Mouse (Mus musculus) left cerebral cortex, postnatal 10 days (tissue): ENCODE results near the gene Casq1. TPM values are rescaled to one million over a fixed set of nuclear protein-coding genes. Genes with fewer than 3 reads are reported as not detected.

Experiments
- DNase-seq, 2 experiments: peaks; one replicate each; pipeline ENCODE4 v3.0.0; 2021 to 2022; ENCODE audit warnings: low spot score in 2 of 2, mixed read lengths in 1 of 2; ENCODE audit errors: extremely low spot score in 1 of 2
- intact Hi-C: fragments of 180-260 bp; cut with DNase I; formaldehyde crosslinking; loops from one replicate; pipeline ENCODE4 v1.15.1; 2025
- total RNA-seq, 2 experiments: library from RNA; stranded (reverse); gene quantifications; 2 replicates each; pipeline ENCODE4 v1.2.3; 2021

Casq1 gene
- total RNA-seq, 2 experiments from 2014 or later = 0.49 to 1.3 TPM

DNA sequence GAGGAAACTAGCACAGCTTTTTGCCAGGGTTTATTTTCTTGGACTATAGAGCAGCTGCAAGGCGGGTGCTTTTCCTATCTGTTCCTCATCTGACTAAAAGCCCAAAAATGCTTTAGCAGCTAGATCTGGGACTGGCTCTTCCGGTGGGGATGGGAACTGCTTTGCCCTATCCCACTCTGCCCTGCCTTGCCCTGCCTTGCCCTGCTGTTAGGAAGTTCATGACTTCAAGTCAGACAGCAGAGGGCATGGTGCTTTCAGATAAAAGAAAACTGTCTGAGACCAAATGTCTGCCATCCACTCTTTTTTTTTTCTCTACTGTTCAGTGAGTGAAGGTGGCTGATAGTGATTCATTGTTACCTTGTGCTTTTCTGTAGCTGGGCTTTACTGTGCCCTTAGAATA, 28.1 kb downstream of the Casq1 start:
- DNase-seq = no peak
- intact Hi-C loops = no loop called here

DNA sequence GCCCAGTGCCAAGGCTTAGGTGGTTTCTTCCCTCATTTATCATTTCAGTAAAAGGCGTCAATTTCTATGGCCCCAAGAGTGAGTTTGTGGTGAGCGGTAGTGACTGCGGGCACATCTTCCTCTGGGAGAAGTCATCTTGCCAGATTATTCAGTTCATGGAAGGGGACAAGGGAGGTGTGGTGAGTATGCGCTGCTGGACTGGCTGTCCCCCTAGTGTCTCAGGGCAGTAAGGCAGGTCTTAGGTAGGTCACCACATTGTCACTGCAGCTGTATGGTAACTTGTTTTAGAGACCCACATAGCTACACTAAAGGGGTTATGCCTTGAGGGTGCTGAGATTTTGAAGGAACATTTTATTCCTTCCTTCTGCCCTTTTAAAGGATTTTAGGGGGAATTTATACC, 30.8 kb downstream of the Casq1 start:
- intact Hi-C loops = no loop called here
- no peak for DNase-seq

- DNase-seq = no peak
- intact Hi-C loops = no loop called here
Observed at GRCm38 (mm10) chr1:172186401-172187289, 33.0 kb downstream of the Casq1 start.

DNA sequence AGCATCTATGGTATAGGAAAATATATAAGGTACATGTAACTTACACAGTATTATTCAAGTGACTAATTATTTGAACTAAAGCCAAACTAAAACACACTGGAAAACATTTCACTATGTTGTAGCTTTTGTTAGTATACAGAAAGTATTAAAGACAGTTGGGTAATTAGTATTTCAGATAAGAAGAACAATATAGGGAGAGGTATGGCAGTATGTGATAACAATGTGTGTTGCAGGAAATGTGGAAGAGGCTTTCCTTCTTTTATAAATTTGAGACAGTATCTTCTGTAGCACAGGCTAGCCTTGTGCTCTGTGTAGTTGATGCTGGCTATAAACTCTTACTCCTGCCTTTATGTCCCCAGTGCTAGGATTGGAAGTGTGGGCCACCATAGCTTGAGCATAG, 35.8 kb downstream of the Casq1 start:
- DNase-seq = no peak
- intact Hi-C loops = no loop called here

GRCm38 (mm10) chr1:172183056-172183455, 36.6 kb downstream of the Casq1 start:
- intact Hi-C loops = no loop called here
- DNase-seq = no peak

- intact Hi-C loops = no loop called here
- no peak for DNase-seq
Observed at GRCm38 (mm10) chr1:172181777-172182176, 37.9 kb downstream of the Casq1 start.

DNA sequence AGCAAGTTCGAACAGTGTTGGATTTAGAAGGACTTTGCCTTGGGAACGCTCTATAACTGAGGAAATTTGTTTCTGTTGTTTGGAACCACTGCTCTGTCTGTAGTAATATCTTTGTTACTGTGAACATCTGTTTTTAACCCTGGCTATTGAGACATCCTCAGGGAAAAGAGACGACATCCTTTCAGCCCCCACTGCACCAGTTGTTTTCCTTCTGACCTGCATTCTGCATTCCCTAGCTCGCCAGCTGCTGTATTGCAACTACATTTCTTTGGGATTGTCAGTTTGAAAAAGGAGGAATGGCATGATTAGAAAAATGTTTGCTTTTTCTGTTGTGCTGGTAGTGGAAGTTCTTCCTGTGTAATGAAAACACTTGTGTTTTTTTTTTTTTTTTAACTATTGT, 38.8 kb downstream of the Casq1 start:
- DNase-seq = no peak
- intact Hi-C loops = no loop called here

- DNase-seq = no peak
- intact Hi-C loops = no loop called here
Observed at GRCm38 (mm10) chr1:172179102-172179501, 40.6 kb downstream of the Casq1 start.

- intact Hi-C loops = no loop called here
Observed at GRCm38 (mm10) chr1:172177791-172178190, 41.9 kb downstream of the Casq1 start.

GRCm38 (mm10) chr1:172173181-172173580, 46.5 kb downstream of the Casq1 start:
- no peak for DNase-seq
- intact Hi-C loops = no loop called here

More at GRCm38 (mm10) chr1:172177791-172178190, 41.9 kb downstream of the Casq1 start:
- no peak for DNase-seq

GRCm38 (mm10) chr1:172172381-172172780, 47.3 kb downstream of the Casq1 start:
- no peak for DNase-seq

DNA sequence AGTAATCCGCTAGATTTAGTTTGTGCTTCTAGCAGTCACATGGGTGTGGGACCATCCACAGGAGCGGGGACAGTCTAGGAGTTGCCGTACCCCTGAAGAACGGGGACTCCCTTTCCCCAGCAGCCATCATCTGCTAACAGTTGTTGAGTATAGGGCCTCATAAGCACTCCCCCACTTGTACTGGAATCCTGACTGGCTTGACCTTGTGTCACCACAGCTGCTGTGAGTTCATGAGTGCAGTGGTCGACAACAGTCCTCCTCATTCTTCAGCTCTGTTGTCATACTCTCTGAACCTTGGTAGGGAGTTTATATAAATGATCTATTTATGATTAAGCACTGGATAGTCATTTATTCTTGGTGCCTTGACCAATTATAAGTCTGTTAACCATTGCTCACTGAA, 49.9 kb downstream of the Casq1 start:
- DNase-seq = no peak
- intact Hi-C loops = no loop called here

More at GRCm38 (mm10) chr1:172172381-172172780, 47.3 kb downstream of the Casq1 start:
- intact Hi-C loops = no loop called here

GRCm38 (mm10) chr1:172167911-172168310, 51.8 kb downstream of the Casq1 start:
- intact Hi-C loops = no loop called here
- DNase-seq = no peak

GRCm38 (mm10) chr1:172162959-172163358, 56.7 kb downstream of the Casq1 start:
- DNase-seq = no peak
- intact Hi-C loops = loop anchor here (5.0 kb wide), 1 partner anchor 149 kb away; no protein-coding TSS in a partner anchor

DNA sequence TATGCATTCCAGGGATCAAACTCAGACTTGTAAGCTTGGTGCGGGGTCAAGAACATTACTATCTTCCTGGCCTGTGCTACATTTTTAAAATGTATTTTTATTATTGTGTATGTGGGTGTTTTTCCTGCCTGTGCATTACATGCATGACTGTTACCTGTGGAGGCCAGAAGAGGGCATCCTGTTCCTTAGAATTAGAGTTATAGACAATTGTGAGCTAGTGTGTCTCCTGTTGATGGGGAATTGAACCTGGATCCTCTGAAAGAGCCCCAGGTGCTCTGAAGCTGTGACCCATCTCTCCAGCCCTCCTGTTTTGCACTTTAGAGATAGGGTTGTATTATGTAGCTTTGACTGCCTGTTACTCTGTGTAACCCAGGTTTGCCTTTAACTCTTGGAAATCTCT, 57.7 kb downstream of the Casq1 start:
- DNase-seq = peak in 1 of 2 experiments; percentile 28
- intact Hi-C loops = loop anchor here (5.0 kb wide), 1 partner anchor 150 kb away; no protein-coding TSS in a partner anchor

DNA sequence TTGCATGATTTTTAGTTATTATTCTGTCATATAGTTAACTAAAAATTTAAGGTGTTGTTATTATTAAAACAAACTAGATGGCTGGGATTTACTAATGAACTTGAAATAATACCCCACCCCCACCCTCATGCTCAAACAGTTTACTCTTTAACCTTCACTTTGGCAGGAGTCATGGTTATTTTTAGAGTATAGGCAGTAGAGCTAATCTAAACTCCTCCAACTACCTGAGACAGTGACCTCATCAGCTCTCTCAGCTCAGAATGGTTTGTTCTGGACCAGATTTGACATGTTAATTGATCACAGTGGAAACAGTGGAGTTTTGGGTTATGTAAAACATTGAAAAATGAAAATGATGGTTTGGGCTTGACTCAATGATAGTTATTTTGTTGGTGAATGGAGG, 59.2 kb downstream of the Casq1 start:
- no peak for DNase-seq
- intact Hi-C loops = loop anchor here (5.0 kb wide), 1 partner anchor 152 kb away; no protein-coding TSS in a partner anchor

GRCm38 (mm10) chr1:172159970-172160369, 59.7 kb downstream of the Casq1 start:
- DNase-seq = no peak
- intact Hi-C loops = loop anchor here (5.0 kb wide), 1 partner anchor 152 kb away; no protein-coding TSS in a partner anchor
